Mouse (Mus musculus) G1E (cell line): Measurements from ENCODE around the gene Abcf1.

Experiments
- CTCF ChIP-seq: IDR thresholded peaks from 2 replicates; pipeline ENCODE4 v1.5.1; 2012; ENCODE audit warnings: low read depth, low read length, inconsistent platforms, mixed read lengths
- GATA1 ChIP-seq: IDR thresholded peaks from 2 replicates; pipeline ENCODE4 v1.6.1; 2012; ENCODE audit warnings: borderline replicate concordance, low read length, inconsistent platforms, mixed read lengths
- GATA2 ChIP-seq: IDR thresholded peaks from 2 replicates; pipeline ENCODE4 v1.6.1; 2012; ENCODE audit warnings: low read depth, low read length, inconsistent platforms, borderline replicate concordance

DNA sequence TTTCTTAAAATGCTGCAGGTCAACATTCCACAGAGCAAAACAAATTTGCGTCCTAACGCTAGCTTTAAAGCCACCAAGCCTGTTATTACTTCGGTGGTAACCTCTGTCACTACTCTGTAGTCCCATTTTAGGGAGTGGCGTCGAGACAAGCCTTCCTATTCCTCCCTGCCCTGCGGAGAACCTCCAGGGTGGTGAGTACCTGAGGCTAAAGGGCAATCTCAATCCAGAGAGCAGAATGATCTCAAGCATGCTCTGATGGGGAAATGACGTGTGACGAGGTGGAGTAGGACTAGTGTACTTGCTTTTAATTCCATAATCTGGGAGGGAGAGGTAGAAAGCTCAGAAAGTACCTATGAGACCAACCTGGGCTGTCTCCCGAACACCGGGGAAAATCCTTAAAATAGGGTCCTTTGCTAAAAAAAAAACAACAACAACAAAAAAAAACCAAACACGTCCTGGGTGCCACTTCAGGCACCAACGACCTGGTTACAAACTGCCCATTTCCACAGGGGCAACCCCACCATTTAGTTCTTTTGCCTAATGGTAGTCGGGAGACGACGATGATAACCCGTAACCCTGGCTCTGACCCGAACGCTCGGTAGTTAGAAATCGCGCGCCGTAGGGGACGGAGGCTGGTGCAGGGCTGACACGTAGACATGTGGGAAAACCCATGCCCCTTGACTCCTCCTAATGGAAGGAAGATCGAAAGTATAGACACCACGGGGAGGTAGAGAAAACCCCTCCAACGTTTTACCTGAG is 53.8 kb downstream of the Abcf1 start:
- TF ChIP-seq CTCF, result no peak
- no peak for TF ChIP-seq GATA1
- no peak for TF ChIP-seq GATA2
